Mouse (Mus musculus): Measurements from ENCODE around the gene Dclk3.

Gene Dclk3

DNA sequence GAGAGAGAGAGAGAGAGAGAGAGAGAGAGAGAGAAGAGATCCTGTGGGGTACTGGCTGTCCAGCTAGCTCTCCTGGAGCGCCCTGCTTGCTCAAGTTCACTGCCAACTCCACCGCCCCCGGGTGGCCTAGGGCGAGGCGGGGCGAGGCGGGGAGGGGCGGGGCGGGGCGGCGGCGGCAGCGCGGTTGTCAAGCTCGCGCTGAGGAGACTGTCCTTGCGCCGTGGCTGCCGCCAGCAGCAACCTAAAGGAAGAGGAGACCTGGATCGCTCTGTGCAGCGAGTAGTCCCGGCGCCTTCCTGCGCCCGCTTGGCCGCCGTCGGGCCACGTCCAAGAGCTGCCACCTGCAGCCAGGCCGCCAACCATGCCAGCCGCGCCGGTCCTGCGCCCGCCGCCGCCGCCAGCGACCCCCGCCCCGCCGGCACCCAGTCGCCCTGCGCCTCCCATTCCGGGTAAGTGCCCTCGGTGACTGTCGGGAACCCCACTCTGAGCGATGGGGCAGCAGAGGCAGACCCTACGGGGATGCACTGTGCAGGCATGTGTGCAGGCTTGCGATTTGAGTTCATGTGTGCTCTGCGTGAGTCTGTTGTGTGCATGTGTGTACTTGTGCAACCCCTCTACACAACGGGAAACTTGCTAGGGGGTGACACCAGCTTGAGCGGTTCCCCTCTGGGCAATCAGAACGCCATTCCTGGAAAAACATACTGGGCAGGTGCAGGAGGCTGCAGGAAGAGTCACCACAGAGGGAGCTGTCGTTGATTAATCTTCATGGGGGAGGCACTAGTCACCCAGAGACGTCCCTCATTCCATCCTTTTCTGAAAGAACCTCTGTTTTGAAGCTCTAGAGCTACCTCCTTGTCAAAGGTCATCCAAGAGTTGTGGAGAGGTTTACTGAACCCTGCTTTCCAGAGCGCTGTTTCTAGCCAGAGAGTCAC lies at the start of gene Dclk3:
Dclk3 (plus strand) TSS at position 178 of the 932 bp plus-strand sequence.
- no peak for DNase-seq (ENCODE audit: low spot score in 2 of 2)

DNA sequence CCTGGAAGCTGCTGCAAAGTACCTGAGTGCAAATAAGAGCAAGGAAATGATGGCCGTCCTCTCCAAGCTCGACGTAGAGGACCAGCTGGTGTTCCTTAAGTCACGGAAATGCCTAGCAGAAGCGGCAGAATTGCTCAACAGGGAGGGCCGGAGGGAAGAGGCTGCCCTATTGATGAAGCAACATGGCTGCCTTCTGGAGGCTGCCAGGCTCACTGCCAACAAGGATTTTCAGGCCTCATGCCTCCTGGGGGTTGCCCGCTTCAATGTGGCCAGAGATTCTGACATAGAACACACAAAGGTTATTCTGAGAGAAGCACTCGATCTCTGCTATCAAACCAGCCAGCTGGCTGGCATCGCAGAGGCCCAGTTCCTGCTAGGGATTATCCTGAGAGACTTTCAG lies 48.9 kb upstream of the Dclk3 start:
- peak in 1 of 2 experiments; percentile 56 for DNase-seq (ENCODE audit: low spot score in 2 of 2)

DNA sequence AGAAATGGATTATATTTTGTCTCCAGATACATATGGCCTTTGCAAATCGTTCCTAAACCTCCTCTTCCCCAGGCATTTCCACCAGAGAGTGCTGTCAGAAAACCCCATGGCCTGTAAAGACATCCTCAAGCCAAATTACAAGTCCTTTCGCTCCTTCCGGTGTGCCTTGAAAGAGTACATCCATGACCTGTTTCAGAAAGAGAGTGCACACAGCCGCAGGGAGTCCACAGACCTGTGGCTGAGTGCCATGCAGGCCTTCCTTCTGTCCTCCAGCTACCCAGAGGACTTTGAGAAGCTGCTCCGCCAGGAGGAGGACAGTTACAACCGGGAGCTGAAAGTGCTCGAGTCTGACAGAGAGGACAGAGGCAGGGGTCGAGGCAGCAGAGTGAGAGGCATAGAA lies 47.8 kb upstream of the Dclk3 start:
- peak in 1 of 2 experiments; percentile 52 for DNase-seq (ENCODE audit: low spot score in 2 of 2)

DNA sequence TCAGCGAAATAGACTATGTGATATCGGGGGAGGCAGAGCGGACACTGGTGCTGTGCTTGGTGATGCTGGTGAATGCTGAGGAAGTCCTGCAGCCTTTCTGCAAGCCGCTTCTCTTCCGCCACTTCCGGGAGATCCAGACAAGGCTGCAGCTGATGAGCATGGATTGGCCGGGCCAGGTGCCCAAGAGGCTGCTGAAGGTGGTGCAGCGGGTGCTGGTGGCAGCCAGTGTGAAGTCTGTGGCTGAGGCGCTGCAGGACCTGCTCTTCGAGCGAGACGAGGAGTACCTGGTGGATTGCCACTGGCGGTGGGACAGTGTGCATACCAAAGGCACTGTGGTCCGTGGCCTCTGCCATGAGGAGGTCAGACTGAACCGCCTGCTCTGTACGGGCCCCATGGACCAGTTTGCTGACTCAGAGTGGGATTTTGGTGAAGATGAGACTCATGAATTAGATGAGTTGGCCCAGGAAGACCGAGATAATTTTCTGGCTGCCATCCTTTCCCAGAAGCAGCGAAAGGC lies 46.9 kb upstream of the Dclk3 start:
- DNase-seq (ENCODE audit: low spot score in 2 of 2), result peak in 1 of 2 experiments; percentile 57

DNA sequence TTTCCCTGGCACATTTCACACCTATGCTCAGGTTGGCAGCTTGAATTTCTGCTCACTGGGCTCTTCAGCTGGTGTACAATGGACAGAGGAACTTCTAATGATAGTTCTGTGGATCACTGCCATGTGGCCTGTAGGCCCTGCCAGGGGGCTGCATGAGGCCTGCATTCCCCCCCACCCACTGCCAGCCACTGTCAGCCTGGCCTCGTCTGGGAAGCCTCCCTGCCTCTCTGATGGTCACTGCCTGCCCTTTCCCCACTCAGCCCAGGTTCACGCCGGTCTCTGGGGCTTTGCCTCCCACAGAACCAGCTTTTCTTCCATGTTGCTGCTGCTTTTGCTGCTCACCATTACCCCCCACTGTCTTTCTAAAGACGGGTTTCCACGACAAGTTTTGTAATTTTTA lies 43.6 kb upstream of the Dclk3 start:
- DNase-seq (ENCODE audit: low spot score in 2 of 2), result peak in 1 of 2 experiments; percentile 51

DNA sequence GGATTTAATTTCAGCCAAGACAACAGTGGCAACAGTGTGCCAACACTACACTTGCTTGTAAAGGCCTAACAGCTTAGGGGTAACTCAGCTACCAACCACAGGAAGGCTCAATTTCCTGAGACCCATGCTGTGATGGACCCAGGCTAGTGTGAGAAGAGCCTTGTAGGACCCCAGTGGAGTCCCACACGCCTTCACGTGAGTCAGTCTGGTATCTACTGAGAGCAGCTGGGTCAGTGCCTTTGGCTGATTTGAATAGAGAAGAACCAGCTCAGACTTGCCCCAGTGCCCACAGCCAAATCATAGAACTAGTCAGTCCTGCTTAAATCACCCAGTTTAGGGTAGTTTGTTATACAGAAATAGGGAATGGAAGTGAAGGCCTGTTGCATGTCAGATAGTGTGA lies 40.8 kb upstream of the Dclk3 start:
- no peak for DNase-seq (ENCODE audit: low spot score in 2 of 2)

DNA sequence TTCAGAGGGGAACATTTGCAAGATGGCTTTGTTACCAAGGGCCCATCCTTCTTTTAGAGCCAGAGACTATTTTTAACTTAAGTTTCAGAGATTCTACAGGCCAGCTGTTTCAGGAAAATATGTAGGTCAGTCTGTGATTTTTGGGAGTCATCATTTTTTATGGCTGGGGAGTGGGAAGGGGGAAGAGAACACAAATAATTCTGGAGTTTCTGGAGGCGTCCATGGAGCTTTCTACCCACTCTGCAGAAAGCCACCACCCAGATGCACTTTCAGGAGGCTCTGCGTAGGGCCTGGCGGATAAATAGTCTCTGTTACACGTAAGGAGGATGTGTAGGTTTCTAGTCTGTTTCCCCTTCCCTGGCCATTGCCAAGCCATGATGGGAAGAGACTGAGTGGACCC lies 38.8 kb upstream of the Dclk3 start:
- no peak for DNase-seq (ENCODE audit: low spot score in 2 of 2)

DNA sequence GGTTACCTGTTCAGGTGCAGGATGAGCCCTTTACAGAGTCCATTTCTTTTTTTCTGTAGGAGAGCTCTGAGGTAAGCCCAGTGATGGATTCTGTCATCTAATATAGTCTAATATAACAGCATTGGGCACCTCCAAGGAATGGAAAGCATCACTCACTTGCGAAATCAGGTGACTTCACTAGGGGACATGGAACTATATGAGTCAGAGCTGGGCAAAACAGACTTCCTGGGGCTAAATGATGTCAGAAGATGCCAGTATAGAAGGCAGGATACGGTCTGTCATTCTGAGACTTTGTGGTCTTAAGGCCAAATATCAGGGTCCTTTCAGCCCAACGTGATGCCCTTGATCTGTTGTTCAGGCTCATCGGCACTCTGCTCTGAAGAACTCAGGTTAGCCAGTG lies 35.7 kb upstream of the Dclk3 start:
- DNase-seq (ENCODE audit: low spot score in 2 of 2), result no peak

DNA sequence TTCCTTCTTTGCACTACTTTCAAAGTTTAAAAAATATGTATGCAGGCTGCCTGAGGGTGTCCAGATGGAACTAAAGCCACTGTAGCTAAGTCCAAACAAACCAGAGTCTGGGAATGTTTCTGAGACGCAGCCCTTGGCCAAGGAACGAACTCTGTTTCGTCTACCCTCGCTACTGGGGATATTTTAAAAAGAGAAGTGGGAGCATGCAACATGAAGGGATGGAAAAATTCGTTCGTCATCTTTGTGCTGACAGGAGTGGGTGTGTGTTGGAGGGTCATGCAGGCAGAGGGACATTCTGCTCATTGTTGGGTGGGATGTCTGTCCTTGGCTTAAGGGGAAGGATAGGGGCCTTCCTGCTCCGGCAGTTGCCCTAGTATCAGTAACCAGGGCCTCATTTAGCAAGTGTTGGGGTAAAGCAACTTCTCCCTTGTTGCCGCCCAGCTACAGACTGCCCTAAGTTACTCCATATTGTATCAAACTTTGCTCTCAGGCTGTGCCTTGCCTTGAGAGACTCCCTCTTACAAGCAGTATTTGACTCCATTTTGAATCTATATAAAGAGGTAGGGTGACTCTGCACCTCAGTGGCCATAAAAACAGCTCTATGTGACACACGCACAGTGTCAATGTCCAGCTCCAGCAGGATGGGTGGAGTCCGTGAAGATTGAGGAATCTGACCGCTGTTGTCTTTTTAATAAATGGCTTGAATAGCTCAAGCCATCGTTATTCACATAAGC lies 34.4 kb upstream of the Dclk3 start:
- no peak for DNase-seq (ENCODE audit: low spot score in 2 of 2)

DNA sequence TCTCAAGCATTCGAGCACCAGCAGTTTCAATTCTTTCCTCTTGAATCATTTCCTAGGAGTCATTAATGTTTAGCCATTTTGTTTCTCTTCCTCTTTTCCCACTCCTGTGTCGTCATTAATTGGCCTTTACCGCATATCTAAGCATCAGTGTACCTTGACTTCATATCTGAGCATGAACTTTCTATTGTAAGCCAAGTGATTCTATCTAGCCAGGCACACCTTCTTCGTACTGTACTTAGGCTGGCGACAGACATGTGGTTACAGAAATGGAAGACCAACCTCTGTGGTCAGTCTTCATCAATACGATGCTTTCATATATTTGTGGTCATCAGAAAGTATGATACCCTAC lies 33.8 kb upstream of the Dclk3 start:
- no peak for DNase-seq (ENCODE audit: low spot score in 2 of 2)

DNA sequence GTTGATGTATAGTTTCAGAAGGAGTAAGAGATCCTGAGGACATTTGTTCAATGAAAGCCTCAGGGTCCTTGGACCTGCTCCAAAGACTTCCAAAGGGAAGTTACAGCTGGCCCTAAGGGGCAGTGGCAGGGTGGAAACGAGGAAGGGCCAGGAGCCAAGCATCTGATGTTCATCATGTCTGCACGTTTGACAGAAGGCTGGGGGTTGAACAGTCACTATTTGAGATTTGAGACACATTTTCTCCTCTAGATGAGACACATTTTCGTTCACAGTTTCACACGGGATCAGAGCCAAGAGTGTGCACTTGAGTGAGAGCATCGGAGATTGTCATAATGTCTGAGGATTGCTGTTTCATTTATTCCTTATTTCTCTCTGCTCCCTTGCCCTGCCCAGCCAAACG lies 30.9 kb upstream of the Dclk3 start:
- DNase-seq (ENCODE audit: low spot score in 2 of 2), result no peak

DNA sequence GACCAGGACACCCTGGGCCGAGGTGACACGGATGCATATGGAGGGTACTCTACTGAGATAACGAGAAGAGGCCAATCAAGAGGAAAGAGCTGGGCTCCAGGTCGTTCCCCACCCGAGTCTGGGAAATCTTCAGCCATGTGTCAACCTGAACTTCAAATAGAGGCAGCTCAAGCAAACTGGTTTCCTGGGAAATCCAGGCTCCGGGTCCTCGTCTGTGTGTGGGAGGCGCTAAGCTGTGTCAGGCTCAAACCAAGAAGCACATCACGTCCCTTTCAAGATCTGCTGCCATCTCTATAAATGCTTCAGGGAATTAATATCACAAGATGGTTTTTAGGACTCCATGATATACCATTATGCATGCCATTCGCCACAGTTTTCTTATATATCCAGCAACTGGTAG lies 30.5 kb upstream of the Dclk3 start:
- no peak for DNase-seq (ENCODE audit: low spot score in 2 of 2)

DNA sequence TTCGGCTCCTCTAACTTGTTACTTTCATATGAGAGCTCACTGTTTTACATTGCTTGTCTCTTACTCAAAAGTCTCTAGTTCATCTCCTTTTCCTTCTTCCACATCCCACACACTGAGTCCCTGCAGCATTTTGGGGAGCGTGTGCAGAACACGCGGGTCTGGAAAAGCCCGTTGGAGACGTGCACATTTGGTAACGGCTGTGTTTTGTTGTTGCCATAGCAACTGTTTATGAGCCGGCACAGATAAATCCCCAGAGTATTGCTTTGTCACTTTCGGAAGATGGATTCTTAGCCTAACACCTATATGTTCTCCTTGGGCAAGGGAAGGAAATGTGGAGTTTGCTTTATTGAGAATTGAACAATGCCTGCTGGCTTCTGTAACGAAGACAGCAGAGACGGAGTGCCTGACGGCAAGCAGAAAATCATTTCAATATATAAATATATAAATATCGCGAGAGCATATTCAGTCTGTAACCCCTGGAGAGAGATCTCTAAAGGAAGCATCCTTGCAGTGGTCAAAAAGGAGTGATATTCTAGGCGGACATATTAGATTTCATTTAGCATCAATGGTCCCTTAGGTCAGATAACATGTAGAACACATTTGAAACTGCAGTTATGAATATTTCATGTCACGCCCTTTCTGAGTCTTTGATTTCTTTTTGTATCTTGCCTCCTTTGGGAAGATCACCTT lies 26.3 kb upstream of the Dclk3 start:
- no peak for DNase-seq (ENCODE audit: low spot score in 2 of 2)

DNA sequence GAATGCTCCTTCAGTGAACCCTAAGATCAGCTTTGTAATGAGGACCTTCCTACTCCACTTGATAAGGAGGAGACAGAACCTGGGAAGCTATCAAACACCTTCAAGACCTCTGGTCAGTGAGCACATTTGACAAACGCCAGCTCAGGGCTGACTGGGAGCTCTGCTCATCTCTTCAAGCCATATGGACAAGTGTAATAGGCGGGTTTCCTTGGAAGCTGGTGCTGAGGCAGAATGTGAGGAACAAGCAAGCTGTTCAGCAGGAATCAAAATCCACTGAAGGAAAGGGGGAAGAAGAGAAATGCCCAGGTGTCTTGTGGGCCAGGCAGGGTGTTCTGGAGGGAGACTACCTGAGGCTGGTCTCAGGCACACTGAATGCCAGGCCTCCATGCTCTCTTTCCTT lies 17.0 kb upstream of the Dclk3 start:
- DNase-seq (ENCODE audit: low spot score in 2 of 2), result no peak

DNA sequence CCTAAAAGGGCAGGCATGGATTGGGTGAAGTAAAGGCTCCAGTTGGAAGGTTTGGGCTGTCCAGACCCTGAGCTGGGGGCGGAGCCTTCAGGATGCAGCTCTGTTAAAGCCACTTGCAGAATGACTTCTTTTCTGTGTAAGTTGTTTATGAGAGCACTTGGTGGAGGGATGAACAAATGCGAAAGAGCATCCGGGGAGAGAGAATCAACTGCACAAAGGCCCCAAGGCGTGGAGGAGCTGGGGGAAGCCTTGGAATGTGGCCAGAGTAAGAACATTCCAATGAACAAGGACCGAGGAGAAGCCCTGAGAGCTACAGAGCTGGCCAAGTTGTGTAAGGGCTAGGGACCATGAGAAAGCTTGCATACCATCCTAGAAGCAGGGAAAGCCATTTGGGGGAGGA lies 16.3 kb upstream of the Dclk3 start:
- no peak for DNase-seq (ENCODE audit: low spot score in 2 of 2)

DNA sequence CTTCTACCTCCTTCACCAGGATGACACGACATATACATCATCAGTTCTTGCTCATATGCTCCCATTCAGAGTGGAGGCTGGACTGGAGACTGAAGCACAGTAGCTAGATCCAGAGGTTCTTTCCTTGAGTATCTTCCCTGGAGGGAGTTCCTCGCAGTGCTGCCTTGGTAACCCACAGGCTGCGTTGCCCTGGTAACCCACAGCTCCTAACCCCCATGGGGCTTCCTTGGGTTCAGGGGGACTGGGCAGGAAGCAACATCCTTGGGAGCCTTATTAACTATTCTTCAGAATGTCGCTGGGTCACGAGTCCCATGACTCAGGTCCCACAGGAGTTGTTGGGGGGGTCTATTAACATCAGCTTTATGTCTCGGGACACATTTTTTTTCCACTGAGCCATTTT lies 13.8 kb upstream of the Dclk3 start:
- no peak for DNase-seq (ENCODE audit: low spot score in 2 of 2)

DNA sequence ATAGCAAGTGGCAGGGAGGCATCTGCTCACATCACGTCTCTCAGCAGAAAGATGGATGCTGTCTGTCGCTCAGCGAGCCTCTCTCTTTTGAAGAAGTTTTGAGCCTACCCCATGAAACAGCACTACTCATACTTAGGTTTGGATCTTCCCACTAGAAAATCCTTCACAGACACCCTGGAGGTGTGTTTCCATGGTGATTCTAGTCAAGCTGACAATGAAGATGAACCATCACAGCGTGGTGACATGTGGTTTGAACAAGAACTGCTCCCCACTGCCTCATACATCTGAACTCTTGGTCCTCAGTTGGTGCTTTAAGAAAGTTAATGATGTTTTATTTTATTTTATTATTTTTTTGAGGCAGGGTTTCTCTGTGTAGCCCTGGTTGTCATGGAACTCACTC lies 12.9 kb upstream of the Dclk3 start:
- DNase-seq (ENCODE audit: low spot score in 2 of 2), result no peak

DNA sequence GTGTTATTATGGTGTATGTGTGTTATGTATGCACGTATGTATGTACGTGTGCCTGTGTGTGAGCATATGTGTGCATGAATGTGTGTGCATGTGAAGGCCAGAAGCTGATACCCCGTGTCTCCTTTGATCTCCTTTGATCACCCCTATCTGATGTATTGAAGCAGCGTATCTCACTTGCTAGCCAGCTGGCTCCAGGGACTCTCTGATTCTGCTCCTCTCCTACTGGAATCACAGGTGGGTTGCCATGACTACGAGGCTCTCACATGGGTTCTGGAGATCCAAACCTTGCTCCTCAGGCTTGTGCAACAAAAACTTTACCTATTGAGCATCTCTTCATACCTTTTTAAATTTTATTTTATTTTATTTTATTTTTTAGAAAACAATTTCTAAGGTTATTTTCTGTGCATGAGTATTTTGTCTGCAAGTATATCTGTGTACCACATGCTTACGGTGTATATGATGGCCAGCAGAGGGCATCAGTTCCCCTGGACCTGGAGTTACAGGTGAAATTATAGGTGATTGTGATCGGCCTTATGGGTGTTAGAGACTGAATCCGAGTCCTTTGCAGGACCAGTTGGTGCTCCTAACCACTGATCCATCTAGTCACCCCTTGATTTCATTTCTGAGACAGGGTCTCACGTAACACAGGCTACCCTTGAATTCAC lies 10.9 kb upstream of the Dclk3 start:
- no peak for DNase-seq (ENCODE audit: low spot score in 2 of 2)

DNA sequence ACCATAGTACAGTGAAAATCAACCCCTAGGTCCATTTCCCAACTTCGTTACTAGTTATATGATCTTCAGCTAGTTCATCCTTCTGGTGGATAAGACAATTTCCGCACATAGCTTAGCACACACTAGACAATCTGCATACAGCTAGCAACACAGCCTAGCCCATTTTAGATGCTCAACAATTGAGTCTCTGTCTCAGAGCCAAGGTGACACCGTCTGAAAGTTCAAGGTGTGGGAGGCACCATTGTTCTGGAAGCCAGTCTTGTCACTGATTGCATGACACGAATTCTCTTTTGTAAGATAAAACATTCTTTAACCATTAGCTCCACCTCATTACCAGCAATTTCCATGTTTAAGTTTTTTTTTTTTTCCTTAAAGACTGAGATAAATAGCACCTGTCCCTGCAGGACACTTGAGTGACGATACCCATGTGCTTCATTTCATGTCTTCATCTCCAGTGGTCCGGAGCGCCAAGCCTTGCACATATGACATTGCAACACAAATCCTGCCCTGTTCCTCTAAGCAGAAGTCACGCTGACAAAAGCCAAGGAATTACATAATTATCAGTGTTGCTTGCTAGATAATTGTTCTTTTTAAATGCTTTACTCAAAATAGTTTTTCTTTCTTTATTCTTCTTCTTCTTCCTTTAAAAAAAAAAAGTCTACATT lies 10.1 kb upstream of the Dclk3 start:
- no peak for DNase-seq (ENCODE audit: low spot score in 2 of 2)

DNA sequence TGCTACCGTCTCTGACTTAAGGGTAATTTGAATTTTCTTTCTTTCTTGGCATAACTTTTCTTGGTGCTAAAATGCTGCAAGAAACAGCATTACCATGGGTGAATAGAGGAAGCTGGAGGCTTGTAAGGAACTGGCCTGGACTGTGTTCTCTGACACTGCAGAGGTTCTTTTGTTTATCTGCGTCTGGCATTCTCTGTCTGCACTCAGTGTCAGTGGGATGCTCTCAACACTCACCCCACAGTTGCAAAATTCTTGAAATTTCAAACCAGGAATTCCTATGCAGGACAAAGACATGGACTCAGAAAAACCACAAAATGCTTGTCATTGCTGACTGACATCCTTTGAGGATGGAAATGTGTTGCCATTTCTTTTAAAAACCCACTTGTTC lies 9.5 kb upstream of the Dclk3 start:
- no peak for DNase-seq (ENCODE audit: low spot score in 2 of 2)

DNA sequence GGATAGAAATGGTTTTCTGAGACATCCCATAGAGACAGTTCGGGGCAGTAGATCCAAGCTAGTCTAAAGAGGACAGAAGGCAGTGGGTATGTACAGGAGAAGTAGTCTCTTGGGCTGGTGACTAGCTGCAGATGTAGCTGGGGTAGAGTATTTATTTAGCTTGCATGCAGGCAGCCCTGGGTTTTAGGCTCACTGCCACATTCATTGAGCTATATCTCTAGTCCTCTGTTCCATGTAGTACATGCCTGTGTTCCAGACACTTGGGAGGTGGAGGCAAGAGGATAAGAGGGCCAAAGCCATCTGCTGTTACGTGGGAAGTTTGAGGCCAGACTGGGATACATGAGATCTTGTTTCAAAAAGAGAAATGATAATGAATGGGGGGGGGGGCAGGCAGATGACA lies 3.5 kb upstream of the Dclk3 start:
- no peak for DNase-seq (ENCODE audit: low spot score in 2 of 2)

Data from urinary bladder, postnatal 4 days (tissue).